Mouse (Mus musculus) hindbrain, embryonic 13.5 days (tissue): ENCODE measurements around the gene Bche. TPM values are rescaled to one million over a fixed set of nuclear protein-coding genes. Genes with fewer than 3 reads are reported as not detected.

Experiments
- ATAC-seq: fragments of 200-750 bp; cut with Nextera tagmentation; 2 replicates; pipeline ENCODE4 v1.8.0; 2017; ENCODE audit warnings: moderate TSS enrichment; ENCODE audit not compliant: low FRiP score
- H3K27ac ChIP-seq: fragments of 300-500 bp; sonication (generic); 2 replicates; pipeline ENCODE4 v1.5.1; 2015; ENCODE audit warnings: inconsistent platforms, mild to moderate bottlenecking, moderate library complexity
- H3K27me3 ChIP-seq: fragments of 300-500 bp; sonication (generic); 2 replicates; pipeline ENCODE4 v1.6.1; 2015; ENCODE audit warnings: mild to moderate bottlenecking, inconsistent platforms
- H3K36me3 ChIP-seq: fragments of 300-500 bp; sonication (generic); 2 replicates; pipeline ENCODE4 v1.6.1; 2015; ENCODE audit warnings: mild to moderate bottlenecking, inconsistent platforms
- H3K4me1 ChIP-seq: fragments of 300-500 bp; sonication (generic); replicated peaks from 2 replicates; pipeline ENCODE4 v1.6.1; 2015; ENCODE audit warnings: inconsistent platforms
- H3K4me2 ChIP-seq: fragments of 300-500 bp; sonication (generic); 2 replicates; pipeline ENCODE4 v1.6.1; 2015; ENCODE audit warnings: inconsistent platforms, mild to moderate bottlenecking, moderate library complexity
- H3K4me3 ChIP-seq: fragments of 300-500 bp; sonication (generic); 2 replicates; pipeline ENCODE4 v1.5.1; 2015; ENCODE audit warnings: mild to moderate bottlenecking, inconsistent platforms
- H3K9ac ChIP-seq: fragments of 300-500 bp; sonication (generic); 2 replicates; pipeline ENCODE4 v1.6.1; 2015; ENCODE audit warnings: mild to moderate bottlenecking, inconsistent platforms
- H3K9me3 ChIP-seq: fragments of 300-500 bp; sonication (generic); 2 replicates; pipeline ENCODE4 v1.6.1; 2016; ENCODE audit warnings: inconsistent platforms
- WGBS: fragments of 180-500 bp; shearing (Covaris S2); methylation state at CpG from one replicate; pipeline ENCODE4 v1.1.7; 2015; 5-methylcytosine and 5-hydroxymethylcytosine counted together
- polyA plus RNA-seq: library from polyadenylated mRNA; unstranded; fragments of >200 nt; fragmentation: Nextera tagmentation; extraction: Ambion mirVana; gene quantifications from 2 replicates; pipeline ENCODE4 v1.2.1, GENCODE M21; 2015

Gene Bche
- polyA plus RNA-seq, 1 experiment from 2014 or later, result 2.1 TPM

DNA sequence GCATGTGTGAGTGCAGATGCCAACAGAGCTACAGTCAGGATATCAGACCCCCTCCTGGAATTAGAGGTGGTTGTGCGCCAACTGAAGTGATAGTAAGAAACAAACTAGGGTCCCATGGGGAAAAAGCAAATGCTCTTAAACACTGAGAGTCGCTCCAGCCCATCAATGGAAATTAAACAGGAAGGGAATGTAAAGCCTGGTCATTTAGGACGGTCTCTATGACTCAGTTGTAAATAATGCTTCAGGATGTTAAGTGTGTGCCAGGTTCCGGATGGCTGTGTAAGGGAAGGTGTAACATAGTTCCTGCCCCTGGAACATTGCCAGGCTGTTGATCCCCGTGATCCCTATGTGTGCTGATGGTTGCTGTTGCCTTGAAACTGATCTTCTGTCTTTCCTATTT lies 40.0 kb downstream of the Bche start:
- Histone ChIP-seq H3K36me3 (no peaks in the 10 kb centered on the region), H3K27ac (no peak overlapping the region), H3K4me2 (no peak overlapping the region), H3K27me3 (no peaks in the 10 kb centered on the region), H3K9ac (no peak overlapping the region), H3K9me3 (no peaks in the 10 kb centered on the region), H3K4me1 (no peaks in the 10 kb centered on the region), H3K4me3 (no peak overlapping the region)
- WGBS, result 94% methylated on average over 5 of the region's 5 CpGs
- ATAC-seq, result no peak

- no peak overlapping the region for H3K9ac ChIP-seq
- no peaks in the 10 kb centered on the region for H3K4me1 ChIP-seq
- no peak overlapping the region for H3K4me3 ChIP-seq
- H3K9me3 ChIP-seq, result no peaks in the 10 kb centered on the region
- H3K27me3 ChIP-seq, result no peaks in the 10 kb centered on the region
- no peaks in the 10 kb centered on the region for H3K36me3 ChIP-seq
- H3K27ac ChIP-seq, result no peak overlapping the region
- 96% methylated on average over 3 of the region's 3 CpGs for WGBS
- no peak overlapping the region for H3K4me2 ChIP-seq
- ATAC-seq, result no peak
Measured at GRCm38 (mm10) chr3:73667245-73668131, 40.7 kb downstream of the Bche start.

DNA sequence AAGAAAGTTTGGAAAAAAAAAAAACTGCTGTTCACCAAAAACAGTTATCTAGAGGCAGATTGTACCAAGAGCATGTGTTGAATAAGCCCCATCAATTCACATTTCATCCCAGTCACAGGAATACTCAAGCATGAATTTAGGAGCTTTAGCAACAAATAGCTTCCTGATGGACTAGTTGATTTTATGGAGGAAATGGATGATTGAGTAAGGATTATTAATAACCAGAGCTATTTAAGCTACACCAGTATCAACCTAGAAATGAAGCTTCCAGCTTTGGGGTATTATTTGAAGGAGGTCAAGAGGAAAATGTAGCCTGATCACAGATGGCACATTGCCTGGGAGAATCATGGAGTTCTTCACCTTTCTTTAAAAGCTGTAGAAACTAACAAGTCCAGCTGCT lies 57.9 kb downstream of the Bche start:
- H3K4me3 ChIP-seq, result no peak overlapping the region
- ATAC-seq, result no peak
- H3K4me1 ChIP-seq, result no peaks in the 10 kb centered on the region
- no peak overlapping the region for H3K9ac ChIP-seq
- H3K36me3 ChIP-seq, result no peaks in the 10 kb centered on the region
- no peaks in the 10 kb centered on the region for H3K27me3 ChIP-seq
- no peaks in the 10 kb centered on the region for H3K9me3 ChIP-seq
- no peak overlapping the region for H3K27ac ChIP-seq
- H3K4me2 ChIP-seq, result no peak overlapping the region

DNA sequence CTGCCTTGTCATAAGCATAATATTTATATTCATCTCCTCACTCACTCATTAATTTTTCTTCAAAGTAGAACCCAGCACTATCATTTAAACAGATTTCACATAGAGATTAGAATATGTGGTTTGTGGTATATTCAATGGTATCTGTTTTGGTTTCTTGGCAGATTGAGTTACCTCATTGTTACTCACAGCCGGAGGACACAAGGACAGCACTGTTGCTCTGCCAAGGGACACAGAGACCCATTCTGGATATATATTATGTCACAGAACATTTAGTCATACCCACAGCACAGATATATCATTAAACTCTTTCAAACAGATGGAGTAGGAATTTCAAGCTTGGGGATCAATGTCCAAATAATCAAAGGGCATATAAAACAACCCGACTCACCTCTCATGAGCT lies 61.2 kb downstream of the Bche start:
- H3K4me3 ChIP-seq, result no peak overlapping the region
- ATAC-seq, result no peak
- no peak overlapping the region for H3K4me2 ChIP-seq
- H3K27ac ChIP-seq, result no peak overlapping the region
- no peaks in the 10 kb centered on the region for H3K27me3 ChIP-seq
- H3K9me3 ChIP-seq, result no peaks in the 10 kb centered on the region
- no peak overlapping the region for H3K9ac ChIP-seq
- H3K36me3 ChIP-seq, result no peaks in the 10 kb centered on the region
- WGBS, result 89% methylated on average over 2 of the region's 2 CpGs
- H3K4me1 ChIP-seq, result no peaks in the 10 kb centered on the region

DNA sequence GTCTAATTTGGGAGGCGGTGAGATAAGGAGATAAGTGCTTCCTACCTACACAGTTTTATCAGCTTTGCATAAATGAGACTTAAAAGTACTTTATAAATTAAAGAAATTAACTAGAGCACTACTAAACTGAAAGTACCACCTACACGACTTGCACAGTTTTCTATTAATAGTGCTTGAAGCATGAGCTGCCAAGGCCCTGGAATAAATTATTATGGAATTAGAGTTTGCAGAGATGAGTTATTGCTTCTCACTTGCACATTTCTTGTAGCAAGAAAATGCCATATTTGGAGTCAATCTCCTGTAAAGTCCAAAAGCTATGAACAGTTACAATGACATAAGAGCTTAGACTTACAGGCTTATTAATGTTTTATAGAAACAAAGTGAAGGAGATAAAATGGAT lies 96.8 kb downstream of the Bche start:
- Histone ChIP-seq H3K27ac (no peak overlapping the region), H3K4me2 (no peak overlapping the region), H3K4me3 (no peak overlapping the region), H3K4me1 (no peaks in the 10 kb centered on the region), H3K9me3 (no peaks in the 10 kb centered on the region), H3K27me3 (no peaks in the 10 kb centered on the region), H3K36me3 (no peaks in the 10 kb centered on the region), H3K9ac (no peak overlapping the region)
- ATAC-seq, result no peak
- 82% methylated on average over 2 of the region's 2 CpGs for WGBS

DNA sequence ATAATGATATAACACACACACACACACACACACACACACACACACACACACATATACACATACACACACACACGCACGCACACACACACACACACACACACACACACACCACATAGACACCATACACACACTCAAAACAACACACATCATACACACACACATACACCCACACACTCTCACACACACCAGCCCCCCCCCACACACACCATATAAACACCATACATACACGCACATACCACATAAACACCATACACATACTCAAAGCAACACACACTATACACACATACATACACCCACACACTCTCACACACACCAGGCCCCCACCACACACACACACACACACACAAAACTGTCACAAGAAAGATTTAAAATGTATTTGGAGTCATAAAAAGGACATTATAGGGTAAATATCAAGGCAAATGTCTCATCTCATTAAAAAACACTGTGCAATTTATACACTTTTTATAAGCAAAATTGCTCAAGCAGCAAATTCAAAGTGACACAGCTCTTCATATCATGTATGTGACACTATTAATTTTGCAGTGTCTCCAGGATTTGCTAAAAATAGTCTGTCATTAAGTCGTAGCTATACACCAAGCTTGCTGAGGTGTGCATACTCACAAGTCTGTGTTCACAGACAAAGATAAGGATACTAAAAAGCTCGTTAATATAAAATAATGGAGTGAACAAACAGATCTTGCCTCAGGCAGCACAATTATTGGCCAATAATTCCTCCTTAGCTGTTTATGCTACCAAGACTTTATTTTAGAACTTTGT lies 116.3 kb downstream of the Bche start:
- Histone ChIP-seq H3K4me3 (no peak overlapping the region), H3K27me3 (no peaks in the 10 kb centered on the region), H3K9me3 (no peaks in the 10 kb centered on the region), H3K4me1 (no peaks in the 10 kb centered on the region), H3K27ac (no peak overlapping the region), H3K36me3 (no peaks in the 10 kb centered on the region), H3K4me2 (no peak overlapping the region), H3K9ac (no peak overlapping the region)
- ATAC-seq, result no peak
- WGBS, result 68% methylated on average over 5 of the region's 5 CpGs
